Mouse (Mus musculus): ENCODE data around the gene Spag6. TPM values are rescaled to one million over a fixed set of nuclear protein-coding genes. Genes with fewer than 3 reads are reported as not detected.

Spag6 gene
- polyA plus RNA-seq, 1 experiment from 2014 or later = not detected

- peak overlapping the region; percentile 43 for H3K9ac ChIP-seq (replicated peaks; ENCODE audit: low read length)
- peak overlapping the region; percentile 79 for H3K4me3 ChIP-seq (ENCODE audit: low read length)
- no peak for ATAC-seq (ENCODE audit: low FRiP score, low TSS enrichment)
Observed at GRCm38 (mm10) chr2:18765481-18766249, 71.8 kb downstream of the Spag6 start.

GRCm38 (mm10) chr2:18766441-18766820 is 72.6 kb downstream of the Spag6 start:
- H3K36me3 ChIP-seq (ENCODE audit: insufficient read depth, low read length) = no peaks in the 10 kb centered on the region
- H3K27ac ChIP-seq (ENCODE audit: low read length) = peak overlapping the region; percentile 98
- H3K4me1 ChIP-seq (ENCODE audit: insufficient read depth, low read length) = peaks cover 12% of the 10 kb centered on the region
- ATAC-seq (ENCODE audit: low FRiP score, low TSS enrichment) = peak; percentile 9; the same call in 1 of the 2 replicates
- peaks cover 4% of the 10 kb centered on the region for H3K9me3 ChIP-seq (ENCODE audit: low read length)
- peak overlapping the region; percentile 79 for H3K4me3 ChIP-seq (ENCODE audit: low read length)
- H3K9ac ChIP-seq (replicated peaks; ENCODE audit: low read length) = peak overlapping the region; percentile 98
- peak overlapping the region; percentile 71 for H3K4me2 ChIP-seq (replicated peaks; ENCODE audit: low read depth, low read length)
- WGBS = 36% methylated on average over 4 of the region's 4 CpGs
- no peaks in the 10 kb centered on the region for H3K27me3 ChIP-seq (ENCODE audit: insufficient read depth, low read length)

More at GRCm38 (mm10) chr2:18765481-18766249, 71.8 kb downstream of the Spag6 start:
- no peaks in the 10 kb centered on the region for H3K9me3 ChIP-seq (ENCODE audit: low read length)
- H3K27ac ChIP-seq (ENCODE audit: low read length) = peak overlapping the region; percentile 59; the same call in 1 of the 2 replicates
- H3K4me1 ChIP-seq (ENCODE audit: insufficient read depth, low read length) = peaks cover 12% of the 10 kb centered on the region
- H3K27me3 ChIP-seq (ENCODE audit: insufficient read depth, low read length) = no peaks in the 10 kb centered on the region
- 42% methylated on average over 12 of the region's 12 CpGs for WGBS
- H3K36me3 ChIP-seq (ENCODE audit: insufficient read depth, low read length) = no peaks in the 10 kb centered on the region
- peak overlapping the region; percentile 71 for H3K4me2 ChIP-seq (replicated peaks; ENCODE audit: low read depth, low read length)

GRCm38 (mm10) chr2:18766821-18767541 is 73.1 kb downstream of the Spag6 start:
- H3K9ac ChIP-seq (replicated peaks; ENCODE audit: low read length) = peak overlapping the region; percentile 98
- no peaks in the 10 kb centered on the region for H3K36me3 ChIP-seq (ENCODE audit: insufficient read depth, low read length)
- H3K9me3 ChIP-seq (ENCODE audit: low read length) = peaks cover 5% of the 10 kb centered on the region
- H3K4me1 ChIP-seq (ENCODE audit: insufficient read depth, low read length) = peaks cover 12% of the 10 kb centered on the region
- ATAC-seq (ENCODE audit: low FRiP score, low TSS enrichment) = peak; percentile 90
- peak overlapping the region; percentile 71 for H3K4me2 ChIP-seq (replicated peaks; ENCODE audit: low read depth, low read length)
- peak overlapping the region; percentile 98 for H3K27ac ChIP-seq (ENCODE audit: low read length)
- no peaks in the 10 kb centered on the region for H3K27me3 ChIP-seq (ENCODE audit: insufficient read depth, low read length)
- WGBS = under 1% methylated on average over 56 of the region's 56 CpGs
- H3K4me3 ChIP-seq (ENCODE audit: low read length) = peak overlapping the region; percentile 79

GRCm38 (mm10) chr2:18768414-18768813 is 74.6 kb downstream of the Spag6 start:
- no peak overlapping the region for H3K9ac ChIP-seq (replicated peaks; ENCODE audit: low read length)
- peaks cover 12% of the 10 kb centered on the region for H3K4me1 ChIP-seq (ENCODE audit: insufficient read depth, low read length)
- H3K36me3 ChIP-seq (ENCODE audit: insufficient read depth, low read length) = no peaks in the 10 kb centered on the region
- no peaks in the 10 kb centered on the region for H3K27me3 ChIP-seq (ENCODE audit: insufficient read depth, low read length)
- peaks cover 5% of the 10 kb centered on the region for H3K9me3 ChIP-seq (ENCODE audit: low read length)
- H3K27ac ChIP-seq (ENCODE audit: low read length) = no peak overlapping the region
- H3K4me3 ChIP-seq (ENCODE audit: low read length) = no peak overlapping the region
- 93% methylated on average over 2 of the region's 2 CpGs for WGBS
- no peak overlapping the region for H3K4me2 ChIP-seq (replicated peaks; ENCODE audit: low read depth, low read length)
- no peak for ATAC-seq (ENCODE audit: low FRiP score, low TSS enrichment)

- no peak overlapping the region for H3K27ac ChIP-seq (ENCODE audit: low read length)
- H3K4me2 ChIP-seq (replicated peaks; ENCODE audit: low read depth, low read length) = no peak overlapping the region
- H3K9ac ChIP-seq (replicated peaks; ENCODE audit: low read length) = no peak overlapping the region
- H3K27me3 ChIP-seq (ENCODE audit: insufficient read depth, low read length) = no peaks in the 10 kb centered on the region
- 55% methylated on average over 8 of the region's 8 CpGs for WGBS
- H3K4me1 ChIP-seq (ENCODE audit: insufficient read depth, low read length) = no peaks in the 10 kb centered on the region
- H3K4me3 ChIP-seq (ENCODE audit: low read length) = no peak overlapping the region
- H3K36me3 ChIP-seq (ENCODE audit: insufficient read depth, low read length) = no peaks in the 10 kb centered on the region
- no peak for ATAC-seq (ENCODE audit: low FRiP score, low TSS enrichment)
- peaks cover 5% of the 10 kb centered on the region for H3K9me3 ChIP-seq (ENCODE audit: low read length)
Observed at GRCm38 (mm10) chr2:18772413-18772812, 78.6 kb downstream of the Spag6 start.

- Histone ChIP-seq H3K27me3 (ENCODE audit: insufficient read depth, low read length) (no peaks in the 10 kb centered on the region), H3K9ac (replicated peaks; ENCODE audit: low read length) (no peak overlapping the region), H3K4me2 (replicated peaks; ENCODE audit: low read depth, low read length) (no peak overlapping the region), H3K4me1 (ENCODE audit: insufficient read depth, low read length) (no peaks in the 10 kb centered on the region), H3K4me3 (ENCODE audit: low read length) (no peak overlapping the region), H3K36me3 (ENCODE audit: insufficient read depth, low read length) (no peaks in the 10 kb centered on the region), H3K27ac (ENCODE audit: low read length) (no peak overlapping the region), H3K9me3 (ENCODE audit: low read length) (peaks cover 5% of the 10 kb centered on the region)
- 86% methylated on average over 6 of the region's 6 CpGs for WGBS
- no peak for ATAC-seq (ENCODE audit: low FRiP score, low TSS enrichment)
Observed at GRCm38 (mm10) chr2:18774326-18774725, 80.5 kb downstream of the Spag6 start.

- Histone ChIP-seq H3K27me3 (ENCODE audit: insufficient read depth, low read length) (no peaks in the 10 kb centered on the region), H3K9ac (replicated peaks; ENCODE audit: low read length) (no peak overlapping the region), H3K4me1 (ENCODE audit: insufficient read depth, low read length) (no peaks in the 10 kb centered on the region), H3K27ac (ENCODE audit: low read length) (no peak overlapping the region), H3K36me3 (ENCODE audit: insufficient read depth, low read length) (no peaks in the 10 kb centered on the region), H3K4me2 (replicated peaks; ENCODE audit: low read depth, low read length) (no peak overlapping the region), H3K4me3 (ENCODE audit: low read length) (no peak overlapping the region), H3K9me3 (ENCODE audit: low read length) (no peaks in the 10 kb centered on the region)
- 21% methylated on average over 9 of the region's 9 CpGs for WGBS
- peak; percentile 31; the same call in 1 of the 2 replicates for ATAC-seq (ENCODE audit: low FRiP score, low TSS enrichment)
Observed at GRCm38 (mm10) chr2:18778220-18778619, 84.4 kb downstream of the Spag6 start.

GRCm38 (mm10) chr2:18779830-18780229 is 86.0 kb downstream of the Spag6 start:
- H3K36me3 ChIP-seq (ENCODE audit: insufficient read depth, low read length) = no peaks in the 10 kb centered on the region
- no peak overlapping the region for H3K4me2 ChIP-seq (replicated peaks; ENCODE audit: low read depth, low read length)
- no peak overlapping the region for H3K4me3 ChIP-seq (ENCODE audit: low read length)
- H3K4me1 ChIP-seq (ENCODE audit: insufficient read depth, low read length) = no peaks in the 10 kb centered on the region
- no peaks in the 10 kb centered on the region for H3K9me3 ChIP-seq (ENCODE audit: low read length)
- H3K9ac ChIP-seq (replicated peaks; ENCODE audit: low read length) = no peak overlapping the region
- 72% methylated on average over 3 of the region's 3 CpGs for WGBS
- no peak for ATAC-seq (ENCODE audit: low FRiP score, low TSS enrichment)
- no peaks in the 10 kb centered on the region for H3K27me3 ChIP-seq (ENCODE audit: insufficient read depth, low read length)
- no peak overlapping the region for H3K27ac ChIP-seq (ENCODE audit: low read length)

- H3K4me1 ChIP-seq (ENCODE audit: insufficient read depth, low read length) = no peaks in the 10 kb centered on the region
- no peaks in the 10 kb centered on the region for H3K36me3 ChIP-seq (ENCODE audit: insufficient read depth, low read length)
- WGBS = 86% methylated on average over 7 of the region's 7 CpGs
- no peaks in the 10 kb centered on the region for H3K9me3 ChIP-seq (ENCODE audit: low read length)
- no peak for ATAC-seq (ENCODE audit: low FRiP score, low TSS enrichment)
- H3K4me2 ChIP-seq (replicated peaks; ENCODE audit: low read depth, low read length) = no peak overlapping the region
- no peak overlapping the region for H3K9ac ChIP-seq (replicated peaks; ENCODE audit: low read length)
- H3K27me3 ChIP-seq (ENCODE audit: insufficient read depth, low read length) = no peaks in the 10 kb centered on the region
- no peak overlapping the region for H3K27ac ChIP-seq (ENCODE audit: low read length)
- no peak overlapping the region for H3K4me3 ChIP-seq (ENCODE audit: low read length)
Observed at GRCm38 (mm10) chr2:18781296-18781695, 87.5 kb downstream of the Spag6 start.

GRCm38 (mm10) chr2:18794261-18794660 is 100.4 kb downstream of the Spag6 start:
- H3K36me3 ChIP-seq (ENCODE audit: insufficient read depth, low read length) = no peaks in the 10 kb centered on the region
- no peak overlapping the region for H3K9ac ChIP-seq (replicated peaks; ENCODE audit: low read length)
- peaks cover under 1% of the 10 kb centered on the region; the same call in 1 of the 2 replicates for H3K4me1 ChIP-seq (ENCODE audit: insufficient read depth, low read length)
- peaks cover 23% of the 10 kb centered on the region for H3K27me3 ChIP-seq (ENCODE audit: insufficient read depth, low read length)
- H3K27ac ChIP-seq (ENCODE audit: low read length) = no peak overlapping the region
- no peaks in the 10 kb centered on the region for H3K9me3 ChIP-seq (ENCODE audit: low read length)
- no peak overlapping the region for H3K4me3 ChIP-seq (ENCODE audit: low read length)
- no peak for ATAC-seq (ENCODE audit: low FRiP score, low TSS enrichment)
- H3K4me2 ChIP-seq (replicated peaks; ENCODE audit: low read depth, low read length) = no peak overlapping the region
- 82% methylated on average over 4 of the region's 4 CpGs for WGBS

All from kidney, embryonic 16.5 days (tissue).